Mouse (Mus musculus) B cell, adult 2 months (primary cell): Measurements from ENCODE around the gene Asna1.
A peak's percentile ranks its signal among the peaks of the same experiment; 100 is the strongest.

Experiments
- DNase-seq, 2 experiments: peaks; one replicate each; pipeline ENCODE4 v3.0.0; 2022

The Asna1 gene

DNA sequence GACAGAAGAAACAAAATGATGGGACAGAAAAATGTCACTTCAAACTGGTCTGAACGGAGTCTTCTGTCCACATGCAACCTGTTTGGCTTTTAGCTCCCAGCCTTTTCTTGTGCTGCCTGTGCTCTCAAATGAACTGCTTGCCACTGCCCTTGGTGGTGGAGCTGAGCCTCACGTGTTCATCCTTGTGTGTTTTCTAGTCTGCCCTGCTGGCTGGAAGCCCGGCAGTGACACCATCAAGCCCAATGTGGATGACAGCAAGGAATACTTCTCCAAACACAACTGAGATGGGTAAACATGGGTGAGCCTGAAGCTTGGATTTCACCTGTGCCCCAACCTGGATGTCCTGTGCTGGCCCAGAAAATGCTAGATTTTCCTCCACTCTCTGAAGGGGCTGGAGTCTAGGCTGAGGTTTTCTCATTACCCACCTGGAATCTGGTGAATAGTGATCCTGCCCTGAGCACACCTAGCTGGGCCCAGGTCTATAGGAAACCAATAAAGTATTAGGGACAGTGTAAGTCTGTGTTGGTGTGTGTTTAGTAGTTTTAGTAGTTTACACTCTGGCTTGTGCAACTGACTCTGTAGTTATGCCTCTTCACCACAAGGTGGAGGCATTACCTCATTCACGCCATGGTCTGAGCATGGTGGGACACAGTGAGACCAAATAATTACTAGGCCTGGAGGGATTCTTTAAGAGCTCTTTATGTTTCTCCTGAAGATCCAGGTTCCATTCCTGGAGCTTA is 51.1 kb downstream of the Asna1 start:
- DNase-seq, result peak; percentile 73 to 77

- no peak for DNase-seq
These were observed 52.0 kb downstream of the Asna1 start for GRCm38 (mm10) chr8:84973079-84973478.

DNA sequence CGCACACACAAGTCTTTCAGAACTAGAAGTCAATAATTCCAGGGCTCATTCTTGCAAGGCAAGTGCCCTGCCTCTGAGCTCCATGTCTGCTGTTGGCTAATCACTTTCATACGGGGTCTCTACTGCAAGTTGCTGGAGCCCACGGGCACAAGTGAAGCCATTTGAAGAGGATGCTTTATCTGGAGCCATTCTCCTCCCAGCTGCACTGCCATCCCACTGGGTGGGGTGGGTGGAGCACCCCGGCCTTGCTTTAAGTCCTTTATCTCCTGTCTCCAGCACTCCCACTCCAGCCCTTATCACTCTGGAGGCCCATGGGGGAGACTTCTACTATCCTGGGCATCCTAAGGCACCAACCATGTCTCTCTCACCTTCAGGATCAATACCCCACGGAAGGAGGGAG is 54.2 kb downstream of the Asna1 start:
- no peak for DNase-seq

DNA sequence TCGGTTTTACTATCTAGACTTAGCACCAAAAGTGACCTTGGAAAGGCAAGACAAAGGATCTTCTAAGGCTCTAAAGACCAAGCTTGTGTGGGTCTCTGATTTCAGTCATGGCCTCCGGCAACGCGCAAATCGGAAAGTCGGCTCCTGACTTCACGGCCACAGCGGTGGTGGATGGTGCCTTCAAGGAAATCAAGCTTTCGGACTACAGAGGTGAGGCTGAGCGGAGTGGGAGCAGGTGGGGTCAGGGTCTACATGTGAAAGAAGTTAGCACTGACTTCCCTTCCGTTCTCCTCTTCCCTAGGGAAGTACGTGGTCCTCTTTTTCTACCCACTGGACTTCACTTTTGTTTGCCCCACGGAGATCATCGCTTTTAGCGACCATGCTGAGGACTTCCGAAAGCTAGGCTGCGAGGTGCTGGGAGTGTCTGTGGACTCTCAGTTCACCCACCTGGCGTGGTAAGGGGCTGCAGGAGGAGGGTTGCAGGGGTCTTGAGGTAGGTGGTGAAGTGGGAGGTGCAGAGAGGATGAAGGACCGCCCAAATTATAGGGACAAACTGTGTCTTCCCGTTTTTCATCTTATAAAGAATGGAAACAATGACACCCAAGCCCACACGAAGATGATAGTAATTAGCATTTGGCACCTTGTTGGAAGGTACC is 54.8 kb downstream of the Asna1 start:
- no peak for DNase-seq

- peak; percentile 57 to 63 for DNase-seq
These were observed 55.6 kb downstream of the Asna1 start, which contains the start of the genes Gm49661, Prdx2 and Rnaseh2a for GRCm38 (mm10) chr8:84969241-84970134. Gene Gm49661 (minus strand): TSS chr8:84969433. Gene Prdx2 (plus strand): TSS chr8:84969587. Gene Rnaseh2a (minus strand): TSS chr8:84969767.

GRCm38 (mm10) chr8:84968650-84969049 is 56.4 kb downstream of the Asna1 start:
- no peak for DNase-seq
